Mouse (Mus musculus) intestine, postnatal 0 days (tissue): ENCODE measurements around the gene Adck1. TPM values are rescaled to one million over a fixed set of nuclear protein-coding genes. Genes with fewer than 3 reads are reported as not detected.
"Not testable (repeated sequence)": the region's sequence is repeated elsewhere in the genome, so short reads cannot be mapped to it uniquely, and the experiment has no call there.

Experiments used
- ATAC-seq: fragments of 200-750 bp; cut with Nextera tagmentation; 2 replicates; pipeline ENCODE4 v1.8.0; 2017; ENCODE audit warnings: mild to moderate bottlenecking, moderate TSS enrichment, moderate library complexity
- H3K27ac ChIP-seq: fragments of 300-500 bp; sonication (generic); 2 replicates; pipeline ENCODE4 v1.5.1; 2014; ENCODE audit warnings: mild to moderate bottlenecking, low read depth, low read length, moderate library complexity
- H3K27me3 ChIP-seq: fragments of 300-500 bp; sonication (generic); replicated peaks from 2 replicates; pipeline ENCODE4 v1.6.1; 2014; ENCODE audit warnings: low read length, mixed read lengths; ENCODE audit not compliant: control insufficient read depth, insufficient read depth
- H3K36me3 ChIP-seq: fragments of 300-500 bp; sonication (generic); 2 replicates; pipeline ENCODE4 v1.6.1; 2014; ENCODE audit warnings: mild to moderate bottlenecking, moderate library complexity; ENCODE audit not compliant: control insufficient read depth, insufficient read depth
- H3K4me1 ChIP-seq: fragments of 300-500 bp; sonication (generic); replicated peaks from 2 replicates; pipeline ENCODE4 v1.6.1; 2014; ENCODE audit warnings: antibody characterized with exemption, low read length, mixed read lengths; ENCODE audit not compliant: control insufficient read depth, insufficient read depth
- H3K4me2 ChIP-seq: fragments of 300-500 bp; sonication (generic); replicated peaks from 2 replicates; pipeline ENCODE4 v1.6.1; 2014; ENCODE audit warnings: low read depth, mild to moderate bottlenecking, moderate library complexity
- H3K4me3 ChIP-seq: fragments of 300-500 bp; sonication (generic); 2 replicates; pipeline ENCODE4 v1.5.1; 2014; ENCODE audit warnings: low read depth, low read length
- H3K9ac ChIP-seq: fragments of 300-500 bp; sonication (generic); 2 replicates; pipeline ENCODE4 v1.6.1; 2014; ENCODE audit warnings: mild to moderate bottlenecking, low read depth, low read length
- H3K9me3 ChIP-seq: fragments of 300-500 bp; sonication (generic); 2 replicates; pipeline ENCODE4 v1.6.1; 2016; ENCODE audit warnings: mixed run types; ENCODE audit not compliant: control insufficient read depth
- CTCF ChIP-seq: sonication (generic); IDR thresholded peaks from 2 replicates; pipeline ENCODE4 v1.5.1; 2016; ENCODE audit warnings: low read depth, mild to moderate bottlenecking, control low read depth, antibody characterized with exemption, moderate library complexity
- WGBS: fragments of 180-500 bp; shearing (Covaris S2); extraction: QIAGEN DNeasy Blood & Tissue Kit; methylation state at CpG from one replicate; pipeline ENCODE4 v1.1.7; 2014; 5-methylcytosine and 5-hydroxymethylcytosine counted together
- polyA plus RNA-seq: library from polyadenylated mRNA; unstranded; fragments of >200 nt; fragmentation: Nextera tagmentation; extraction: Ambion mirVana; gene quantifications from 2 replicates; pipeline ENCODE4 v1.2.1, GENCODE M21; 2015

Adck1 gene
- polyA plus RNA-seq, 1 experiment from 2014 or later = 10.9 TPM

- TF ChIP-seq CTCF = no peak
- Histone ChIP-seq H3K4me2 (no peak overlapping the region), H3K9ac (no peak overlapping the region), H3K4me3 (no peak overlapping the region), H3K27me3 (no peaks in the 10 kb centered on the region), H3K27ac (no peak overlapping the region), H3K36me3 (0 out of 2 replicates have a peak, but pooled peaks cover 6% of the 10 kb centered on the region), H3K9me3 (no peaks in the 10 kb centered on the region), H3K4me1 (no peaks in the 10 kb centered on the region)
- WGBS = 83% methylated on average over 10 of the region's 10 CpGs
- no peak for ATAC-seq
These were observed 103.4 kb downstream of the Adck1 start for GRCm38 (mm10) chr12:88463588-88464290.

- H3K4me1 ChIP-seq = no peaks in the 10 kb centered on the region
- no peaks in the 10 kb centered on the region for H3K9me3 ChIP-seq
- no peak overlapping the region for H3K4me3 ChIP-seq
- no peak overlapping the region for H3K9ac ChIP-seq
- ATAC-seq = no peak
- 88% methylated on average over 6 of the region's 6 CpGs for WGBS
- no peak overlapping the region for H3K4me2 ChIP-seq
- TF ChIP-seq CTCF = no peak
- no peak overlapping the region for H3K27ac ChIP-seq
- H3K36me3 ChIP-seq = no peaks in the 10 kb centered on the region
- no peaks in the 10 kb centered on the region for H3K27me3 ChIP-seq
These were observed 106.4 kb downstream of the Adck1 start for GRCm38 (mm10) chr12:88466801-88467200.

- Histone ChIP-seq H3K4me2 (no peak overlapping the region), H3K27ac (no peak overlapping the region), H3K27me3 (no peaks in the 10 kb centered on the region), H3K4me1 (no peaks in the 10 kb centered on the region), H3K9me3 (no peaks in the 10 kb centered on the region), H3K4me3 (no peak overlapping the region), H3K36me3 (no peaks in the 10 kb centered on the region), H3K9ac (no peak overlapping the region)
- no peak for TF ChIP-seq CTCF
- 0 out of 2 replicates have a peak, but pooled peaks have one; percentile 36 for ATAC-seq
- 31% methylated on average over 3 of the region's 3 CpGs for WGBS
These were observed 106.9 kb downstream of the Adck1 start for GRCm38 (mm10) chr12:88467257-88467656.

GRCm38 (mm10) chr12:88467935-88468465, 107.6 kb downstream of the Adck1 start:
- 57% methylated on average over 5 of the region's 5 CpGs for WGBS
- Histone ChIP-seq H3K27me3 (no peaks in the 10 kb centered on the region), H3K4me1 (no peaks in the 10 kb centered on the region), H3K4me2 (no peak overlapping the region), H3K9me3 (no peaks in the 10 kb centered on the region), H3K27ac (no peak overlapping the region), H3K9ac (no peak overlapping the region), H3K4me3 (no peak overlapping the region), H3K36me3 (no peaks in the 10 kb centered on the region)
- no peak for ATAC-seq
- no peak for TF ChIP-seq CTCF

- H3K4me3 ChIP-seq = no peak overlapping the region
- H3K27me3 ChIP-seq = no peaks in the 10 kb centered on the region
- H3K9ac ChIP-seq = no peak overlapping the region
- 72% methylated on average over 6 of the region's 6 CpGs for WGBS
- H3K4me2 ChIP-seq = no peak overlapping the region
- no peaks in the 10 kb centered on the region for H3K4me1 ChIP-seq
- no peaks in the 10 kb centered on the region for H3K9me3 ChIP-seq
- no peak for ATAC-seq
- no peaks in the 10 kb centered on the region for H3K36me3 ChIP-seq
- no peak for TF ChIP-seq CTCF
- H3K27ac ChIP-seq = no peak overlapping the region
These were observed 108.3 kb downstream of the Adck1 start for GRCm38 (mm10) chr12:88468691-88469090.

GRCm38 (mm10) chr12:88471884-88472283, 111.5 kb downstream of the Adck1 start:
- not testable (repeated sequence) for H3K4me2 ChIP-seq, H3K9me3 ChIP-seq, H3K4me1 ChIP-seq, ATAC-seq, H3K9ac ChIP-seq, H3K27me3 ChIP-seq, H3K27ac ChIP-seq, H3K4me3 ChIP-seq, H3K36me3 ChIP-seq
- 57% methylated on average over 10 of the region's 10 CpGs for WGBS
